Mouse (Mus musculus) kidney, postnatal 25 days (tissue): Measurements from ENCODE around the gene Slx1b.
"Not testable (repeated sequence)": the region's sequence is repeated elsewhere in the genome, so short reads cannot be mapped to it uniquely, and the experiment has no call there.

ENCODE experiments used
- DNase-seq, 2 experiments: peaks; one replicate each; pipeline ENCODE4 v3.0.0; 2021; ENCODE audit warnings: mixed read lengths in 2 of 2

Gene Slx1b

DNA sequence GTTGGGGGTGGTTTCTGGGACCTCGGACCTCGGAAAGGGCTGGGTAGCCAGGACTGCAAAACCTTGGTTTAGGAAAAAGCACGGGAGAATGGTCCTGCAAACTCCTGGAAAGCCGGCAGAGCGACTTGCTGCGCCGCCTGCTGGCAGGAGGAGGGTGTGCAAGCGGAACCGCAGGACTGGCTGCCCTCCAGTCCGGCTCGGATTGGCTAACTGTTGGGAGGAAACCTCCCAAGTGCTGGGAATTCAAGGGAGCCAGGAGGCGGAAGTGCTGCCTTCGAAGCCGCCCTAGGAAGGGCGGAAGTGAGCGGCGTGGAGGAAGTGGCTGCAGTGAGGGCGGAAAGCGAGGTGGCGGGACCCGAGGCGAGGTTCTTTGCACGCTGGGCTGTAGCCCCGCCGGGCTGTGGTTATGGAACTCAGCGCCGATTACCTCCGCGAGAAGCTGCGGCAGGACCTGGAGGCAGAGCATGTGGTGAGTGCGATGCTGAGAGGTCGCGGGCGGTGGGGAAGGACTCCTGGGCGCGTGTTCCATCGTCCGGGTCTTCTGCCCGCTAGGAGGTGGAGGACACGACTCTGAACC lies at the start of gene Slx1b:
TSS of gene Slx1b (minus strand) at position 154 of the 577 bp plus-strand sequence.
- peak; percentile 93 to 98 for DNase-seq

DNA sequence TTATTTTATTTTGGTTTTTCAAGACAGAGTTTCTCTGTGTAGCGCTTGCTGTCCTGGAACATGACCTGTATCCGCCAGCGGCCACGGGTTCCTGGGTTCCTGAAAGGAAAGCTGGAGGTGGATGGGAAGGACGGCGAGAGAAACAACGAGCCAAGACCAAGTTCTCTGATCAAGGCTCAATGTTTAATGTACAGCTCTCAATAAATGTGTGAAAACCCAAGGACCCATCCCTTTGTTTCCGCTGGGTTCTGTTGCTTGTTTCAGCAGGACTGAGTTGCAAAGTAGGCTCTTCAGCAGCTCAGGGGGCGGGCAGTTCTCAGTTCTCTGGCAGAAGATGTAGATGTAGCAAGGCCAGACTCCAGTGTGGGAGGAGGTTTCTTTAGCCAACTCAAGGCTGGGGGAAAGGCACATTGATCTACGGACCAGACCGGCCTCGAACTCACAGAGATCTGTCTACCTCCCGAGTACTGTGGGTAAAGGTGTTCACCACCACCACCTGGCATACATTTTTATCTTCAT lies 46.4 kb upstream of the Slx1b start:
- no peak for DNase-seq

DNA sequence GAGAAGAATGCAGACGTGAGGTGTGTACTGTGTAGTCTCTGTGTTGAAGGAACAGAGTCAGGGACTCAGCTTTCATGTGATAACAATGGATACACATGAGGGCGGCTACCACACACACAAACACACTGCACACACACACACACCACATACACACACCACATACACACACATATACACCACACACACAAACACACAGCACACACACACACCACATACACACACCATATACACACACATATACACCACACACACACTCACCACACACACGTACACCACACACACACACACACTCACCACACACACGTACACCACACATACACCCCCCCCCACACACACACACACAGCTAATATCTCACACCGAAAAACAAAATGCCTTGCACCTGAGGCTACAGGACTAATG lies 45.9 kb upstream of the Slx1b start:
- DNase-seq, result no peak

DNA sequence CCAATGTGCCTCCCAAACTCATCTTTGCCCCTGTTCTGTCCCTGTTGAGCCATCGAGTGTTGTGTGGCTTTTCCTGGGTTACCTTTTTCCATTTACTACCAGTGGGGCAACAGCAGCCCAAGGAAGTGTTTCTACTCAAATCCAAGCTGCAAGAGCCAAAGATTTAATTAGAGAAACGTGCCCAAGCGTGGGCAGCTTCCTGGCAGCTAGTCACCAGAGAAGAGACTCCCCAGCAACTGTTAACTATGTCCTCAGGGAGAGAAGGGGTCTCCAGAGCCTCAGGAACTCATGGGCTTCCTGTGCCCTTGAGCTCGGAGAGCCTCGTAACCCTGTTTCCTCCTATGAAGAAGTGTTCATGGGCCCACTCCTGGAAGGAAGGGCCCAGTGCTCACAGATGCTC lies 45.4 kb upstream of the Slx1b start:
- DNase-seq, result no peak

DNA sequence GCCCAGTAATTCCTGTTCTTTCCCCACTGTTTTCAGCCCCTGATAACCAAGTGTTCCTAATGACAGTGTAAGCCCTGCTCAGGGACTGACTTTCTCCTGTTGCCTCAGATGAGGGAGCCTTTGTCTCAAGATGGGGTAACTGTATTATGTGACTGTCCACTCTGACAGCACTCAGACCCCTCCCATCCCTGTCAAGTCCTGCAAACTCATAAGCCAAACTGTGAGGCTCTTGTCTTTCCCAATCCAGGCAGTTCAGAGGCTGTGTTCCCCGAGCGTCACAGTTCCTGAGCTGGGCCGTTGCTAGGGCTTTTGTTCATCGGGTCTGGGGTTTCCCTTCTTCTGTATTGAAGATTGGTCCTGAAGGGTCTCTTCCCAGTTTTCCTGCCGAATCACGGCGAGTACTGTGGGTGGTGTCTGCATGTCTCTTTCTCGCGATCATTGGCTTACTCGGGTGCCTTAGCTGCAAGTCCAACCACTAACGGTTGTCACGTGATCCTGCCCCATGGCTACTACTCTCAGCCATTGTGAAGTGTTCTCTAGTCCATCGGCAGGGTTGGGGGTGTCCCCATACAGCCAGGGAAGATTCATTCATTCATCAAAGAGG lies 44.6 kb upstream of the Slx1b start:
- no peak for DNase-seq

DNA sequence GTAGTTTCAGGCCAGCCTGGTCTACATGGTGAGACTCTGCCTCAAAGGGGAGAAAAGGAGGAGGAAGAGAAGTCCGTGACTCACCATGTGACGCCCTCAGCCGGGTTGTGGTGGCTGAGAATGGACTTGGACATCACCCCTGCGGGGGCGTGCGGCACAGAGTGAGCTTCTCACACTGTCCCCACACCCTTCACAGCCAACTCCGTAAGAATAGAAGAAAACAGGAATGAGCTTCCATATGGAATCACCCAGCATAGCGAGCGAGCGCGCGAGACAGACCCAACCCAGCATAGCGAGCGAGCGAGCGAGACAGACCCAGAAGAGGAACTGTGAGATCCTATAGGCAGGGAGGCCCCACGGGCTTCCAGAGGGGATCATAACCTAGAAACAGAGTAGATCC lies 44.0 kb upstream of the Slx1b start:
- no peak for DNase-seq

DNA sequence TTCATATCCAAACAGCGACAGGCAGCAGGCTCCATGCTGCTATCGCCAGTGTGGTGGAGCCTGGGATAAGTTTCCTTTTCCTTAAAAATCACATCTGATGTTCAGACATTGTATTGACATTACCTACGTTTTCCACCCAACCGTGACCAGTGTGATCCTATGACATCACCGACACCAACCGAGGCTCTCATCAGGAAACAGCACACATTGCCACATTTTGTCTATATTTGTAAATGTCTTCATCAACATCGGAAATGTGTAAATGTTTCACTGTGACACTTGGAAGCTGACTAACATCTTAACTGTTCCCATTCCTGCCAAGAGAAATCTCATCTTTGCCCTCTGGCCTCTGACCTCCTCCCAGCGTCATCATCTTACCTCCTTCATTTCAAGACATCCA lies 40.5 kb upstream of the Slx1b start:
- no peak for DNase-seq

DNA sequence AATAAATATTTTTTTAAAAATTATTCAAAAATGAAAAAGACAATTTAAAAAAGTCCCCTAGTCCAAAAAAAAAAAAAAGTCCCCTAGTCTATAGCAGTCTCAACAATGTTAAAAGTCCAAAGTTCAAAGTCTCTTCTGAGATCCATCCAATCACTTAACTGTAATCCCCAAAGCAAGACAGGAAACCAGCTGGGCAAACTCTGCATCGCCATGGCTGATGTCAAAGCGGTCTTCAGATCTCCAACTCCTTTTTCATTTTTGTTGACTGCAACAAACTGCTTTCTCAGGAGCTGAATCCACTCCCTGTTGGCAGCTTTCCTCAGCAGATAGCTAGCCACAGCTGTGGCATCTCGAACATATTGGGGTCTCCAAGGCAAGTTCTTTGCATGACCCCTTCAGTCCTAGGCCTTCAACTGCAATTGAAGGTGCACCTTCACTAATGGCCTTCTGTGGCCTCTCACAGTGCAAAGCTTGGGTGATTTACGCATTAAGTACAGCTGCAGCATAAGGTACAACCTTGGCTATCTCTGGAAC lies 34.7 kb upstream of the Slx1b start:
- not testable (repeated sequence) for DNase-seq

DNA sequence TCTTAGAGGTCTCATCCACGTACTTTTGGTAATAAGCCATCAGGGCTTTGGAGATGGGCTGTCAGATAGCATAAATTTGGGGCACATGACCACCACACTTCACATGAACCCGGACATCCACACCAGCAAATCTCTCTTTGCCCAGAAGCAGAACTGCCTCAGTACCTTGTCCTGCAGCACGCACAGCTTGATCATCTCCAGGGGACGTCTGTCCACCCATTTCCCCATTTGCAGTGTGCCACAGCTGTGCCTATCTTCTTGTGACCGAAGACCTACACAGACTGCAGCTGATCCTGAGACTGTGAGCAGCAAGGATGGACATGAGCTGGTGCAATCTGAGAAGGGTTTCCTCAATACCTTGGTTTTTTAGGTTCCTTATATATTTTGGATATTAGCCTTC lies 30.1 kb upstream of the Slx1b start:
- DNase-seq, result no peak

DNA sequence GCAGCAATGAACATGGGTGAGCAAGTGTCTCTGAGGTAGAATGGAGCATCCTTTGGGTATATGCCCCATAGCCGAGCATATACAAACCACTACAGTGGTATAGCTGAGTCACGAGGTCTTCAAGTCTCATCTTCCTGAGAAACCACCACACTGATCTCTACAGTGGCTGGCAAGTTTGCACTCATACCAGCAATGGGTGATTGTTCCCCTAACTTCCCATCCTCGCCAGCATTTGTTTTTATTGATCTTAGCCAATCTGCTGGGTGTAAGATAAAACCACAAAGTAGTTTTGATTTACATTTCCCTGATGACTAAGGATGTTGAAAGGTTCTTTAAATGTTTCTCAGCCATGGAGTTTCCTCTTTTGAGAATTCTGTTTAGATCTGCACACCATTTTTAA lies 29.5 kb upstream of the Slx1b start:
- no peak for DNase-seq

DNA sequence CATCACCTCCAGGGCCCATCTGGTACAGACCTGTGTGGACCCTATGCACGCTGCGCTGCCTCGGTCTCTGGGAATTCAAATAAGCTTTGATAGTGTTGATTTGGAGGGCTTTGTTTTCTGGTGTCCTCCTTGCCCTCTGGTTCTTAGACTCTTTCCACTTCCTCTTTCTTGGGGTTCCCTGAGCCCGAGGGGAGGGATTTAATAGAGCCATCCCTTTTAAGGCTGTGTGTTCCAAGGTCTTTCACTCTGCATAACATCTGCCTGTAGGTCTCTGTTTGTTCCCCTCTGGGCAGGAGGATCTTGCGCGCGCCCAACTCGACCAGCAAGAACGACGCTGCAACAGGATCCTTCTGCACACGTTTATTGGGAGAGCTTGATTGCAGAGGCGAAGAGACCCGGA lies 26.1 kb upstream of the Slx1b start:
- DNase-seq, result no peak

DNA sequence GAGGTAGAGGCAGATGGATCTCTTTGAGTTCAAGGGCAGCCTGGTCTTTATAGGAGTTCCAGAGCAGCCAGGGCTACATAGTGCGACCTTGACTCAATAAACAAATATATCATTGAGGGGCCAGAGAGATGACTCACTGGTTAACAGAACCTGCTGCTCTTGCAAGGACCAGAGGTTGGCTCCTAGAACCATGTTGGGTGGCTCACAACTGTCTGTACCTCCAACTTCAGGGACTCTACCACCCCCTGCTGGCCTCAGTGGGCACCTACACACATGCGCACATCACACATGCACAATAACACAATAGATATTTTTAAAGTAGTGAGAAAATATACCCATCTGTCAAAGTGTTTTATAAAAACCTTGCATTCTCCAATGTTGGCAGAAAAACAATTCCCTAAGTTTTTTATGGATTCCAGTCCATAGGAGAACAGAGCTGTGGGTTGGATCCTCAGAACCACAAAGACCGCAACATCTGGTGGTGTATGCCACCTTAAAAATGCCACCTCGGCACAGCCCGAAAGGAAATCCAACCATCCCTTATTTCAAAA lies 23.3 kb upstream of the Slx1b start:
- no peak for DNase-seq

DNA sequence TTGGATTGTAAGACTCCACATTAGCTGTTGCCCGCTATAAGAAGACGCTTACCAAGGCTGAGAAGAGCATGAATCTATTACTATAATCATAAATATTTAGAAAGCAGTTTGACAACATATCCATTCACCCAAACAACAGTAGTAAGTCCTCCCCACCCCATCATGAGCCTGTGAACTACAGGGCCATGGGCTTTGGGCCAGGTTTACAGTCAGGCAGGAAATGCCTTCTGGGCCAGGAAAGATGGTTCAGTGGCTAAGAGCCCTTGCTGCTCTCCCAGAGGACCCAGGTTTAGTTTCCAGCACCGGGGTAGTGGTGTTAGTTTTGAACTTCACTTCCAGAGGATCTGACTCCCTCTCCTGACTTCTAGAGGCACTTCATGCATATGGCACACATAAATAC lies 22.0 kb upstream of the Slx1b start:
- no peak for DNase-seq

DNA sequence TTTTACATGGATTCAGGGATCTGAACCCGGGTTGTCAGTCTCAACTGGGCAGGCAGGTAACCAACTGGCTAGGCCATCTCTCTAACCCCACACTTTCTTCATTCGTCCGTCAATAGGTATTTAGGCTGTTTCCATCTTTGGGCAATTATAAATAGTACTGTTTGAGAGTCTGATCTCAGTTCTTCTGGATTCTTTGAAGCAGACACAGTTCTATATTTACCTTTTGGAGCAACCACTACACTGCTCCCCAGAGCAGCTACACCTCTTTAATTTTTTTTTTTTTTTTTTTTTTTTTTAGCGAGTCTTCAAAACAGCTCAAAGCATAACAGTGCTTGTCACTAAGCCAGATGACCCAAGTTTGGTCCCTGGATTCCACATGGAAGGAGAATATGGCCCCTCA lies 20.1 kb upstream of the Slx1b start:
- no peak for DNase-seq

DNA sequence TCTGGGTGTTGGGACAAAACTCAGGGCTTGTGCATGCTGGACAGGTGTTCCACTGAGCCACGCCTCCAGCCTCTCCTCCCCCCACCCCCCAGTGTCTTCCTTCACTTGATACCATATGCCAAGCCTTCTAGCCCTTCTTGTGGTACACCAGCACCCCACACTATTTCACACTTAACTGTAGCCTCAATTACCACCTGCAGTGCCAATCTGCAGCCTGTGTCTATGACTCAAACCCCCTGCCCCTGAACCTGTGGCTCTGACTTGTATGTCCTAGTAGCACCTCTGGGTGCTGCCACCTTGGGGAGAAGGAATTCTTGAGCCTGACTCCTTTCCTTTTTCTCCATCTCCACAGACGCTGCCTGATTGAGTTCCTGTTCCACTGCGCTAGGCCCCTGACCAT lies 16.3 kb upstream of the Slx1b start:
- DNase-seq, result no peak

DNA sequence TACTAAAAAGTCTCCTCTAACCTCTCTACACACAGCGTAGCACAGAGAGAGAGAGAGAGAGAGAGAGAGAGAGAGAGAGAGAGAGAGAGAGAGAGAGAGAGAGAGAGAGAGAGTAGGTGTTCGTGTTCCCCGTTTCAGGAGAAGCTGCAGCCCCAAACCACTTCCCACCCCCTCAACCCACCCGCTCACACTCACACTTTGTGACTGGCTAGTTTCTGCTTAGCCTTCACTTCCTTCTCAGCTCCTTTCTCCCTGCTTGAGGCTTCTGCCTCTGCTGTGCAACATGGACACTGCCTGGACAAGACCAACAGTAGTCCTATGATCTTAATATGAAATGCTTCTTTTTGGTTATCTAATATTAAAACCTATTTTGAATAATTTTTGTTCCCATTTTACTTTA lies 14.7 kb upstream of the Slx1b start:
- DNase-seq, result no peak

DNA sequence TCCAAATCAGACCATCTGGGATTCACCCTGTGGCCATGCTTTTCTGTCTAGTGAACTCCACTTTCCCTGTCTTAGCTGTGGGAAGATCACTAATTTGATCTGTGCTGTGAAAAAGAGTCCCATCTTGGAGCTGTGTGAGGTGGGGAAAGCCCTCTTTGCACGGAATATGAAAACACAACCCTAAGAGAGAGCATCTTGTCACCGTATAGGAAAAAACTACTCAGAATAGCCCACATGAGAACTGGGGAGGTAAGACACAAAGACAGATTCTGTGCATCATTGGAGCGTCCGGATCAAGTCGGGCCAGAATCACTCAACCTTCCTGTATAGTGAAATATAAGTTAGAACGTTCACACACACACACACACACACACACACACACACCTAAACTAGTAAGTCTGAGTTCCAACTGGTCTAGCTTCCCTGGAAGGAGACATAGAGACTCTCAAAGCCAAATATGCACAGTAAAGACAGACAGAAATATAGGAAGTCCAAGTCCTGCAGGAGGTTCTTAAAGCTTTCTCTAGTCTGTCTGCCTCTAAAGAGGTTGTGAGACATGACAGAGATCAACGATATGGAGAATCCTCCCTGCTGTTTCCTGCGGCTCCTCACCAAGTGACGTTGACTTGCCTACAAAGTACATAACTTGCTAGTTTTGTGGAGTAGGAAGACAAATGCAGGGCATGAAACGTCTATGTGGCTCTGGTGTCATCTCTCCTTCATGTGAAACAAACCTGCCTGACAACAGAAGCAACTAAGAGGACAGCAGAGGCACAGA lies 12.8 kb upstream of the Slx1b start:
- DNase-seq, result no peak

DNA sequence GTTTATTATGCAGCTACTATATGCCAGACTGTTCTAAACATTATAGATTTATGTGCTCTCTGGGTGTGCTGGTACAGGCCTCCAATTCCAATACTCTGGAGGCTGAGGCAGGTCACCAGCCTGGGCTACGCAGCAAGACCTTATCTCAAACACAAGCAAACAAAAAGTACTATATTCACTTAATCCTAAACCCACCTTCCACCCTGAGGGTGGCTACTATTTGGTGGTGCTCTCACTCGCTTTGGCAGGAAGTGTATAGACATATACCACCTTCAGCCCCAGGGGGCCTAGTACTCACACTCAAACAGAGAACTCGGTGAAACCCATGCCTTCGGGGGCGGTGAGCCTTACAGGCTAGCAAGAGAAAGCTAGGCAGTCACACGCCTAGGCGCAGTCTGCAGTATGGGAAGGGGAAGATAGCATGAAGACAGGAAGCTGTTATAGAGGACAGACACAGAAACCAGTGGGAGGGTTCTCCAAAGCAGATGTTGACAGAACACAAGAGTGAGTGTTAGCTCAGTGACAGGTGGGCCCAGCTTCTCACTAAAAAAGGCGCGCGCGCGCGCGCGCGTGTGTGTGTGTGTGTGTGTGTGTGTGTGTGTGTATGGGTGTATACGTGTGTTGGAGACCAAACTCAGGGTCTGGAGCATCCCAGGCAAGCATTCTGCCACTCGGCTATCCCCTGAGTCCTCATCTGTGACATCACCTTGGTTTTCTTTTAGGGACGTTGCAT lies 12.0 kb upstream of the Slx1b start, which contains the start of gene Coro1a:
TSS of gene Coro1a (minus strand) at position 346 of the 733 bp plus-strand sequence.
- no peak for DNase-seq

DNA sequence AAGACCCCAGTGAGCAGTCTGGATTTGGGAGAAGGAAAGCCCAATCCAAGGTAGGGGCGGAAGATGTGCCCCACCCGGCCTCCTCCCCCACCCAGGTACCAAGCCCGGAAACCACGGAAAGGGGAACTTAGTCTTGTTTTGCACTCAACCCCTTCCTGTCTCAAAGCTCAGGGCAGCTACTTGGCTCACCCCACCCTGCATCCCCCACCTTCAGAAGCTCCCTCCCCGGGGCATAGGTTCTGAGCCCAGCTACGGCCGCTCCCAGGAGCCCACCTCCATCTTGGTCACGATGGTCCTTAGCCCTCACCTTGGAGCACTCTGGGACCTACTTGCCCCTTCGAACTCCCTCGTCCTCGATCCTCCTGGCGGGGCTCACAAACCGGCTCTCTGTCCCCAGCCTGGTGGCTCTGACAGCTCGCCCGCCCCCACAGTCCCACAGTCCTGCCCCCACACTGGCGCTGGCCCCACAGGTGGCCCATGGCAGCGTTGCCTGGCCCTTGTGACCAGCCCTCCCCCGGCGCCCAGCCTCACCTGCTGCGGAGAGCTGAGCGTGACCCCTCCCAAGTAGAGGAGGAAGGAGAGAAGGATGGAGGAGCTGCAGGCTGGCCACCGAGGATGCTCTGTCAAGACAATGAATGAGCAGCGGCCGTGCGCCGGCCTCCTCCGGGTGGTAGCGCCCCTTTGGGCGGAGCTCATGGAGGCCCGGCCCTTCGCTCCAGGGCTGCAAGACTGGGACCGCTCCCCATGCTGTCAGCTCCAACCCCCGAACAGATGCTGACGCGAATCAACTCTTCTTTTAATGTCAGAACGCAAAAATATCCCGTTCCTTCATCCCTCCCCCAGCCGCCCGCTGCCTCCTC lies 8.8 kb upstream of the Slx1b start:
- DNase-seq, result peak; percentile 58 to 70

DNA sequence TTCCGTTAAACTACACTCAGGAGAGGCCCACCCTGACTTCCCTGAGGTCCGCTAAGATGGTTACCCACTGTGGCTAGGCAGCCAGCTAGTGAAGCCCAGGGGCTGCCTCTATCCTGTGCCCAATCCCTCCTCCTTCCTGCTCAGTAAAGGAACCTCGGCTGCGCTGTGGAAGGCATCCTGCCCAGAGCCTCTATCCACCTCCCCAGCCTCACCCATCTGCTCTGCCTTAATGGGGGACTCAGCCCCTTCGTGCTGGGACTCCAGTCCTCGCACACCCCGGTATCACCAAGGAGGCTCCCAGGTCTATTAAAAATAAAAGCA lies 8.1 kb upstream of the Slx1b start:
- DNase-seq, result no peak

DNA sequence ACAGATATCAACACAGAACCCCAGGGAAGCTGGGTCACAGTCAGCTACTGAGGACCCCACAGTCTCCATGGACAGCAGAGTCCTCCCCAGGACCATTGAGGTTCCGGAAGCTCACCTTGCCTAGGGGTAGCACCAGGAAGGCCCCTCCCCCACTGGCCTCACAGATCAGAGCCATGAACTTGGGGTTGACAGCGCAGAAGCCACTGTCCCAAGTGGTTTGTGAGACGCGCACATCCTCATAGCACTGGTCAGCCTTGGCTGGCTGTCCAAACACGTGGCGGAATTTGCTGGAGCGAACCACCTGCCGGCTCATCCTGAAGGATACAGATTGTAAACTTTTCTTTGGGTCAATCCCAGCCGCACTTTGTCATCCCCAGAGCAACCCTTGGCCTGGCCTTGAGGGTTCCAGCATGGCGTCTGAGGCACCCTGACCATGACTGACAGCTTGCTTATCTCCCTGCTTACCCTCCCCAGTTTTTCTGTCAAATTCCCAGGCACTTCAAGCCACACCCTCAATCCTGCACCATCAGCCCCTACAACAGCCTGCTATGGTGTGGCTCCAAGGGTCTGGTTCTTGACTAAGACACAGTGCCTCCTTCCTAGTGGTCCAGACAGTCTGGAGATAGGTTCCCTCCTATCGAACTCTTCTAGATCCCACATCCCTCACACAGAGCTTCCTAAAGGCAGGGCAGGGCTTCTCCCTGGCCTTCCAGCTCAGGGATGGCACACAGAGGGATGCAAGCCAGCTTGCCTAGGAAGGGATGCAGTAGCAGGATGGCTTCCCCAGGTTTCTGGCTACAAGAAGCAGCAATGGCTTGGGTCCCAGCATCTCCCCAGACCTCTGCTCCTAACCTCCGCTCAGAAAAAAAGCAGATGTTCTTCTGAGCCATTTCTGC lies 7.5 kb upstream of the Slx1b start:
- no peak for DNase-seq
